Mouse (Mus musculus): ENCODE data around the gene Gm428. TPM values are rescaled to one million over a fixed set of nuclear protein-coding genes. Genes with fewer than 3 reads are reported as not detected.
"Not testable (repeated sequence)": the region's sequence is repeated elsewhere in the genome, so short reads cannot be mapped to it uniquely, and the experiment has no call there.

Gm428 gene
- total RNA-seq (2014; rRNA removed; ENCODE audit: low replicate concordance) (not detected in 2 replicates), polyA plus RNA-seq (2015; fragmentation: Nextera tagmentation; extraction: Ambion mirVana) (not detected in 2 replicates)

GRCm38 (mm10) chr4:73683216-73683615 is at the start of gene Gm428:
Gene Gm428 (plus strand): TSS chr4:73683516.
- not testable (repeated sequence) for H3K27ac ChIP-seq (ENCODE audit: low read depth); ATAC-seq (ENCODE audit: insufficient read depth, low read depth); H3K9ac ChIP-seq (replicated peaks; ENCODE audit: low read depth, low read length); H3K36me3 ChIP-seq (replicated peaks; ENCODE audit: control insufficient read depth, insufficient read depth, low read length); DNase-seq (ENCODE audit: low spot score); H3K27me3 ChIP-seq (ENCODE audit: control insufficient read depth, insufficient read depth, low read length); H3K4me2 ChIP-seq (ENCODE audit: low read depth, low read length); H3K9me3 ChIP-seq (replicated peaks; ENCODE audit: control insufficient read depth, low read length); H3K4me3 ChIP-seq (ENCODE audit: low read depth, low read length); H3K4me1 ChIP-seq (ENCODE audit: control insufficient read depth, insufficient read depth)
- no CpG with 5 or more reads among the region's 4 CpGs for WGBS

GRCm38 (mm10) chr4:73637821-73638220 is 45.5 kb upstream of the Gm428 start, which contains the start of gene Gm11236:
Gene Gm11236 (plus strand): TSS chr4:73638121.
- not testable (repeated sequence) for H3K4me1 ChIP-seq (ENCODE audit: control insufficient read depth, insufficient read depth); H3K4me2 ChIP-seq (ENCODE audit: low read depth, low read length); H3K4me3 ChIP-seq (ENCODE audit: low read depth, low read length); DNase-seq (ENCODE audit: low spot score); H3K27ac ChIP-seq (ENCODE audit: low read depth); H3K9me3 ChIP-seq (replicated peaks; ENCODE audit: control insufficient read depth, low read length); H3K27me3 ChIP-seq (ENCODE audit: control insufficient read depth, insufficient read depth, low read length); H3K36me3 ChIP-seq (replicated peaks; ENCODE audit: control insufficient read depth, insufficient read depth, low read length); ATAC-seq (ENCODE audit: insufficient read depth, low read depth); H3K9ac ChIP-seq (replicated peaks; ENCODE audit: low read depth, low read length)
- WGBS, result no CpG with 5 or more reads among the region's 4 CpGs

GRCm38 (mm10) chr4:73661864-73662263 is 21.5 kb upstream of the Gm428 start:
- H3K4me2 ChIP-seq (ENCODE audit: low read depth, low read length); H3K27ac ChIP-seq (ENCODE audit: low read depth); H3K9ac ChIP-seq (replicated peaks; ENCODE audit: low read depth, low read length); H3K27me3 ChIP-seq (ENCODE audit: control insufficient read depth, insufficient read depth, low read length); H3K9me3 ChIP-seq (replicated peaks; ENCODE audit: control insufficient read depth, low read length); DNase-seq (ENCODE audit: low spot score); H3K36me3 ChIP-seq (replicated peaks; ENCODE audit: control insufficient read depth, insufficient read depth, low read length); H3K4me1 ChIP-seq (ENCODE audit: control insufficient read depth, insufficient read depth); H3K4me3 ChIP-seq (ENCODE audit: low read depth, low read length); ATAC-seq (ENCODE audit: insufficient read depth, low read depth): not testable (repeated sequence)
- 61% methylated on average over 4 of the region's 4 CpGs for WGBS

- not testable (repeated sequence) for H3K4me1 ChIP-seq (ENCODE audit: control insufficient read depth, insufficient read depth); H3K4me3 ChIP-seq (ENCODE audit: low read depth, low read length); DNase-seq (ENCODE audit: low spot score); H3K27me3 ChIP-seq (ENCODE audit: control insufficient read depth, insufficient read depth, low read length); H3K9ac ChIP-seq (replicated peaks; ENCODE audit: low read depth, low read length); H3K4me2 ChIP-seq (ENCODE audit: low read depth, low read length); H3K36me3 ChIP-seq (replicated peaks; ENCODE audit: control insufficient read depth, insufficient read depth, low read length); H3K9me3 ChIP-seq (replicated peaks; ENCODE audit: control insufficient read depth, low read length); ATAC-seq (ENCODE audit: insufficient read depth, low read depth); H3K27ac ChIP-seq (ENCODE audit: low read depth)
- no CpG with 5 or more reads among the region's 4 CpGs for WGBS
These were observed 15.3 kb upstream of the Gm428 start, which contains the start of gene Gm11239 for GRCm38 (mm10) chr4:73668054-73668453. Gene Gm11239 (plus strand): TSS chr4:73668354.

- Histone ChIP-seq H3K9ac (replicated peaks; ENCODE audit: low read depth, low read length) (no peak overlapping the region), H3K27ac (ENCODE audit: low read depth) (no peak overlapping the region), H3K36me3 (replicated peaks; ENCODE audit: control insufficient read depth, insufficient read depth, low read length) (no peaks in the 10 kb centered on the region), H3K4me2 (ENCODE audit: low read depth, low read length) (no peak overlapping the region), H3K9me3 (replicated peaks; ENCODE audit: control insufficient read depth, low read length) (no peaks in the 10 kb centered on the region), H3K4me3 (ENCODE audit: low read depth, low read length) (no peak overlapping the region), H3K4me1 (ENCODE audit: control insufficient read depth, insufficient read depth) (no peaks in the 10 kb centered on the region), H3K27me3 (ENCODE audit: control insufficient read depth, insufficient read depth, low read length) (no peaks in the 10 kb centered on the region)
- DNase-seq (ENCODE audit: low spot score), result no peak
- no peak for ATAC-seq (ENCODE audit: insufficient read depth, low read depth)
- no peak for TF ChIP-seq EP300 (IDR thresholded peaks at IDR 0.05; ENCODE audit: low read depth)
- TF ChIP-seq CTCF (IDR thresholded peaks at IDR 0.05; ENCODE audit: low read depth), result no peak
- 83% methylated on average over 1 of the region's 1 CpGs for WGBS
These were observed 35.4 kb downstream of the Gm428 start for GRCm38 (mm10) chr4:73718761-73719160.

GRCm38 (mm10) chr4:73719819-73720218 is 36.5 kb downstream of the Gm428 start:
- H3K4me3 ChIP-seq (ENCODE audit: low read depth, low read length), result no peak overlapping the region
- TF ChIP-seq EP300 (IDR thresholded peaks at IDR 0.05; ENCODE audit: low read depth), result no peak
- no peak for TF ChIP-seq CTCF (IDR thresholded peaks at IDR 0.05; ENCODE audit: low read depth)
- DNase-seq (ENCODE audit: low spot score), result no peak
- no peaks in the 10 kb centered on the region for H3K4me1 ChIP-seq (ENCODE audit: control insufficient read depth, insufficient read depth)
- no peaks in the 10 kb centered on the region for H3K27me3 ChIP-seq (ENCODE audit: control insufficient read depth, insufficient read depth, low read length)
- H3K36me3 ChIP-seq (replicated peaks; ENCODE audit: control insufficient read depth, insufficient read depth, low read length), result no peaks in the 10 kb centered on the region
- no peak overlapping the region for H3K9ac ChIP-seq (replicated peaks; ENCODE audit: low read depth, low read length)
- no peak for ATAC-seq (ENCODE audit: insufficient read depth, low read depth)
- H3K27ac ChIP-seq (ENCODE audit: low read depth), result no peak overlapping the region
- H3K9me3 ChIP-seq (replicated peaks; ENCODE audit: control insufficient read depth, low read length), result no peaks in the 10 kb centered on the region
- H3K4me2 ChIP-seq (ENCODE audit: low read depth, low read length), result no peak overlapping the region

Other genes starting within 250 kb of the Gm428 start
- gene Gm11238, start 75.6 kb upstream of the Gm428 start, total RNA-seq (2014; rRNA removed; ENCODE audit: low replicate concordance), result not detected in 2 replicates
- not detected in 2 replicates for gene Gm11238, start 75.6 kb upstream of the Gm428 start, polyA plus RNA-seq (2015; fragmentation: Nextera tagmentation; extraction: Ambion mirVana)
- not detected in 2 replicates for gene Gm11237, start 60.5 kb upstream of the Gm428 start, total RNA-seq (2014; rRNA removed; ENCODE audit: low replicate concordance)
- not detected in 2 replicates for gene Gm11237, start 60.5 kb upstream of the Gm428 start, polyA plus RNA-seq (2015; fragmentation: Nextera tagmentation; extraction: Ambion mirVana)
- gene Gm11236, start 45.4 kb upstream of the Gm428 start, total RNA-seq (2014; rRNA removed; ENCODE audit: low replicate concordance), result not detected in 2 replicates
- gene Gm11236, start 45.4 kb upstream of the Gm428 start, polyA plus RNA-seq (2015; fragmentation: Nextera tagmentation; extraction: Ambion mirVana), result not detected in 2 replicates
- not detected in 2 replicates for gene Gm11239, start 15.2 kb upstream of the Gm428 start, total RNA-seq (2014; rRNA removed; ENCODE audit: low replicate concordance)
- gene Gm11239, start 15.2 kb upstream of the Gm428 start, polyA plus RNA-seq (2015; fragmentation: Nextera tagmentation; extraction: Ambion mirVana), result not detected in 2 replicates
- 0.19 and 2.1 TPM in 2 replicates for gene Rasef, start 107.5 kb downstream of the Gm428 start, total RNA-seq (2014; rRNA removed; ENCODE audit: low replicate concordance)
- gene Rasef, start 107.5 kb downstream of the Gm428 start, polyA plus RNA-seq (2015; fragmentation: Nextera tagmentation; extraction: Ambion mirVana), result 0.14 and 0.22 TPM in 2 replicates
- not detected in 2 replicates for gene Gm11758, start 192.8 kb downstream of the Gm428 start, total RNA-seq (2014; rRNA removed; ENCODE audit: low replicate concordance)
- not detected in 2 replicates for gene Gm11758, start 192.8 kb downstream of the Gm428 start, polyA plus RNA-seq (2015; fragmentation: Nextera tagmentation; extraction: Ambion mirVana)
- not detected in 2 replicates for gene Gm11757, start 207.6 kb downstream of the Gm428 start, total RNA-seq (2014; rRNA removed; ENCODE audit: low replicate concordance)
- not detected in 2 replicates for gene Gm11757, start 207.6 kb downstream of the Gm428 start, polyA plus RNA-seq (2015; fragmentation: Nextera tagmentation; extraction: Ambion mirVana)
- gene Gm13871, start 222.4 kb downstream of the Gm428 start, total RNA-seq (2014; rRNA removed; ENCODE audit: low replicate concordance), result not detected in 2 replicates
- not detected in 2 replicates for gene Gm13871, start 222.4 kb downstream of the Gm428 start, polyA plus RNA-seq (2015; fragmentation: Nextera tagmentation; extraction: Ambion mirVana)
- gene Gm11756, start 237.2 kb downstream of the Gm428 start, total RNA-seq (2014; rRNA removed; ENCODE audit: low replicate concordance), result not detected in 2 replicates
- 0.18 TPM in 1 of 2 replicates, not detected in the other for gene Gm11756, start 237.2 kb downstream of the Gm428 start, polyA plus RNA-seq (2015; fragmentation: Nextera tagmentation; extraction: Ambion mirVana)